Comparison of ENCODE assay signal across 8 mouse cellular contexts in the genomic region with DNA sequence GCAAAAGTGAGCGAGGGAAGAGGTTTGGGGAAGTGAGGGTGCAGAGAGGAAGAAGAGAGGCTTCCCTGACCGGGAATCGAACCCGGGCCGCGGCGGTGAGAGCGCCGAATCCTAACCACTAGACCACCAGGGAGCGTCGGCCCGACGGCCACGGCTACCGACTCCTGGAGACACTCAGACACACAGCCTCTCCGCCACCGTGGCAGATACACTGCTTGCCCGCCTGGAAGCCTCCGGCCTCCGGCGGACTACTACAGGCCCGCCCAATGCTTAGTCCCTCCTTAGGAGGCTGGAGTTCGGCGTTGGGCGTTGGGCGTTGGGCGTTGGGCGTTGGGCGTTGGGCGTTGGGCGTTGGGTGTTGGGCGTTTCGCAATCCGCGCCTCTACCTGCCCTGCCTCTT. TPM values are rescaled to one million over a fixed set of nuclear protein-coding genes. Genes with fewer than 3 reads are reported as not detected.
A peak's percentile ranks its signal among the peaks of the same experiment; 100 is the strongest.
DNase-seq lines count a peak whose midpoint lies in the region; ATAC-seq and TF ChIP-seq lines count a peak whose summit lies in the region.
"Not testable (repeated sequence)": the region's sequence is repeated elsewhere in the genome, so short reads cannot be mapped to it uniquely, and the experiment has no call there.

No protein-coding gene starts in this region.

- H3K27me3 ChIP-seq in forebrain, embryonic 11.5 days (ENCODE audit: control insufficient read depth, insufficient read depth, low read length) = peaks cover 16% of the 10 kb centered on the region
- peaks cover 32% of the 10 kb centered on the region for H3K27me3 ChIP-seq in heart, embryonic 13.5 days (replicated peaks)
- not testable (repeated sequence) for H3K27me3 ChIP-seq in hindbrain, embryonic 16.5 days (replicated peaks; ENCODE audit: control insufficient read depth, insufficient read depth, low read length); stomach, embryonic 14.5 days (ENCODE audit: control insufficient read depth, insufficient read depth, low read length)
- H3K27me3 ChIP-seq in limb, embryonic 12.5 days = peaks cover 36% of the 10 kb centered on the region
- peaks cover 17% of the 10 kb centered on the region for H3K27me3 ChIP-seq in lung, embryonic 14.5 days (ENCODE audit: insufficient read depth, low read length)
- H3K27me3 ChIP-seq in midbrain, embryonic 15.5 days (replicated peaks) = peaks cover 13% of the 10 kb centered on the region

- not testable (repeated sequence) for H3K4me3 ChIP-seq in forebrain, embryonic 11.5 days (ENCODE audit: low read depth, low read length); heart, embryonic 13.5 days; hindbrain, embryonic 16.5 days (ENCODE audit: low read length); limb, embryonic 12.5 days (replicated peaks); lung, embryonic 14.5 days (ENCODE audit: low read depth, low read length); midbrain, embryonic 15.5 days; stomach, embryonic 14.5 days (ENCODE audit: low read depth, low read length)

- H3K36me3 ChIP-seq in forebrain, embryonic 11.5 days (ENCODE audit: control insufficient read depth, insufficient read depth, low read length); heart, embryonic 13.5 days; hindbrain, embryonic 16.5 days (ENCODE audit: control insufficient read depth, insufficient read depth, low read length); limb, embryonic 12.5 days; lung, embryonic 14.5 days (ENCODE audit: insufficient read depth); midbrain, embryonic 15.5 days (replicated peaks); stomach, embryonic 14.5 days (ENCODE audit: control insufficient read depth, insufficient read depth, low read length): not testable (repeated sequence)

- DNase-seq in forebrain, embryonic 11.5 days (ENCODE audit: low spot score); lung, embryonic 14.5 days: not testable (repeated sequence)

- H3K9ac ChIP-seq in forebrain, embryonic 11.5 days (ENCODE audit: low read length); heart, embryonic 13.5 days; hindbrain, embryonic 16.5 days (ENCODE audit: low read depth, low read length); limb, embryonic 12.5 days (replicated peaks); lung, embryonic 14.5 days; midbrain, embryonic 15.5 days; stomach, embryonic 14.5 days (replicated peaks; ENCODE audit: low read depth, low read length): not testable (repeated sequence)

- not testable (repeated sequence) for H3K4me2 ChIP-seq in forebrain, embryonic 11.5 days (ENCODE audit: low read depth, low read length, severe bottlenecking); hindbrain, embryonic 16.5 days (ENCODE audit: low read length); limb, embryonic 12.5 days; lung, embryonic 14.5 days; midbrain, embryonic 15.5 days; stomach, embryonic 14.5 days (replicated peaks; ENCODE audit: low read depth, low read length)
- H3K4me2 ChIP-seq in heart, embryonic 13.5 days = peak overlapping the region; percentile 34; the same call in 1 of the 2 replicates

- not testable (repeated sequence) for H3K9me3 ChIP-seq in forebrain, embryonic 11.5 days (ENCODE audit: control insufficient read depth, low read length); heart, embryonic 13.5 days; hindbrain, embryonic 16.5 days (ENCODE audit: control insufficient read depth, low read length); limb, embryonic 12.5 days; lung, embryonic 14.5 days (ENCODE audit: low read depth, low read length); midbrain, embryonic 15.5 days; stomach, embryonic 14.5 days (ENCODE audit: control insufficient read depth, low read depth, low read length)

- ATAC-seq in activated CD4-positive, CD25-positive, alpha-beta regulatory T cell, adult 4 months = peak; percentile 6
- ATAC-seq in forebrain, embryonic 11.5 days (replicated peaks; ENCODE audit: low FRiP score) = peak; percentile 65
- ATAC-seq in heart, embryonic 13.5 days (ENCODE audit: extremely low read depth, insufficient number of reproducible peaks, low FRiP score, low TSS enrichment) = peak; percentile 20; the same call in 1 of the 2 replicates
- peak; percentile 37 for ATAC-seq in hindbrain, embryonic 16.5 days
- peak; percentile 28; the same call in 1 of the 2 replicates for ATAC-seq in limb, embryonic 12.5 days (ENCODE audit: insufficient number of reproducible peaks, insufficient read depth, low FRiP score, low TSS enrichment, low read depth)
- ATAC-seq in lung, embryonic 14.5 days (ENCODE audit: insufficient read depth) = peak; percentile 64
- peak; percentile 34; the same call in 1 of the 2 replicates for ATAC-seq in midbrain, embryonic 15.5 days (replicated peaks)
- peak; percentile 46 for ATAC-seq in stomach, embryonic 14.5 days (ENCODE audit: insufficient number of reproducible peaks, insufficient read depth, low FRiP score, low read depth)

- 0% methylated on average over 1 of the region's 35 CpGs for WGBS in forebrain, embryonic 11.5 days
- 0% methylated on average over 1 of the region's 35 CpGs for WGBS in heart, embryonic 13.5 days
- 0% methylated on average over 1 of the region's 35 CpGs for WGBS in hindbrain, embryonic 16.5 days
- 0% methylated on average over 1 of the region's 35 CpGs for WGBS in limb, embryonic 12.5 days
- WGBS in lung, embryonic 14.5 days = 0% methylated on average over 1 of the region's 35 CpGs
- 0% methylated on average over 1 of the region's 35 CpGs for WGBS in midbrain, embryonic 15.5 days
- 0% methylated on average over 1 of the region's 35 CpGs for WGBS in stomach, embryonic 14.5 days

- not testable (repeated sequence) for H3K27ac ChIP-seq in forebrain, embryonic 11.5 days (ENCODE audit: low read depth, low read length); heart, embryonic 13.5 days (replicated peaks); hindbrain, embryonic 16.5 days (ENCODE audit: low read depth, low read length); limb, embryonic 12.5 days; lung, embryonic 14.5 days (ENCODE audit: low read depth); midbrain, embryonic 15.5 days; stomach, embryonic 14.5 days (ENCODE audit: low read length)

- not testable (repeated sequence) for TF ChIP-seq CTCF in lung, embryonic 14.5 days (IDR thresholded peaks at IDR 0.05; ENCODE audit: low read depth)

- H3K4me1 ChIP-seq in forebrain, embryonic 11.5 days (replicated peaks; ENCODE audit: control insufficient read depth, insufficient read depth, low read length); heart, embryonic 13.5 days; hindbrain, embryonic 16.5 days (ENCODE audit: control insufficient read depth, insufficient read depth, low read depth, low read length); limb, embryonic 12.5 days (replicated peaks); lung, embryonic 14.5 days (ENCODE audit: insufficient read depth); midbrain, embryonic 15.5 days; stomach, embryonic 14.5 days (ENCODE audit: control insufficient read depth, insufficient read depth, low read length): not testable (repeated sequence)

RNA-seq across cellular contexts. Expression of a gene that starts 14.6 kb away (rescaled TPM):
- polyA plus RNA-seq in activated CD4-positive, CD25-positive, alpha-beta regulatory T cell, adult 4 months (2017; shearing (Covaris generic)) = under 1 TPM in 1 of 2 experiments, not detected in 1; 0.45 TPM
- polyA plus RNA-seq in forebrain, embryonic 11.5 days (2014; fragmentation: Nextera tagmentation; extraction: Ambion mirVana) = 4.3 TPM in 2 replicates
- polyA plus RNA-seq in heart, embryonic 13.5 days (2015; fragmentation: Nextera tagmentation; extraction: Ambion mirVana) = 6.9 and 9.1 TPM in 2 replicates
- polyA plus RNA-seq in hindbrain, embryonic 16.5 days (2015; fragmentation: Nextera tagmentation; extraction: Ambion mirVana) = 9.8 and 11.5 TPM in 2 replicates
- 4.5 and 5.3 TPM in 2 replicates for polyA plus RNA-seq in limb, embryonic 12.5 days (2016; fragmentation: Nextera tagmentation; extraction: Ambion mirVana)
- 10.8 and 14.3 TPM in 2 replicates for polyA plus RNA-seq in lung, embryonic 14.5 days (2014; fragmentation: Nextera tagmentation; extraction: Ambion mirVana)
- polyA plus RNA-seq in midbrain, embryonic 15.5 days (2015; fragmentation: Nextera tagmentation; extraction: Ambion mirVana) = 10.7 and 11.7 TPM in 2 replicates
- polyA plus RNA-seq in stomach, embryonic 14.5 days (2014; fragmentation: Nextera tagmentation; extraction: Ambion mirVana) = 11.1 and 14.8 TPM in 2 replicates

RNA-seq across cellular contexts. Expression of a gene that starts 34.4 kb away (rescaled TPM):
- polyA plus RNA-seq in activated CD4-positive, CD25-positive, alpha-beta regulatory T cell, adult 4 months (2017; shearing (Covaris generic)) = 1 to 10 TPM; 2.1 to 2.4 TPM
- polyA plus RNA-seq in forebrain, embryonic 11.5 days (2014; fragmentation: Nextera tagmentation; extraction: Ambion mirVana) = 1.5 and 2.9 TPM in 2 replicates
- 2.8 TPM in 2 replicates for polyA plus RNA-seq in heart, embryonic 13.5 days (2015; fragmentation: Nextera tagmentation; extraction: Ambion mirVana)
- 11.6 and 11.8 TPM in 2 replicates for polyA plus RNA-seq in hindbrain, embryonic 16.5 days (2015; fragmentation: Nextera tagmentation; extraction: Ambion mirVana)
- polyA plus RNA-seq in limb, embryonic 12.5 days (2016; fragmentation: Nextera tagmentation; extraction: Ambion mirVana) = 1.5 and 1.6 TPM in 2 replicates
- polyA plus RNA-seq in lung, embryonic 14.5 days (2014; fragmentation: Nextera tagmentation; extraction: Ambion mirVana) = 2.0 and 2.2 TPM in 2 replicates
- polyA plus RNA-seq in midbrain, embryonic 15.5 days (2015; fragmentation: Nextera tagmentation; extraction: Ambion mirVana) = 6.5 and 9.0 TPM in 2 replicates
- 2.6 and 2.8 TPM in 2 replicates for polyA plus RNA-seq in stomach, embryonic 14.5 days (2014; fragmentation: Nextera tagmentation; extraction: Ambion mirVana)

Comparison
In these comparisons a context has a peak if more than half of its experiments do, and no peak if none do; other contexts are left out.
1. ATAC-seq: peak in every context shown above with its lines; median percentile 65 in forebrain, embryonic 11.5 days; 64 in lung, embryonic 14.5 days; 46 in stomach, embryonic 14.5 days; 37 in hindbrain, embryonic 16.5 days; 34 in midbrain, embryonic 15.5 days; 28 in limb, embryonic 12.5 days; 20 in heart, embryonic 13.5 days; 6 in activated CD4-positive, CD25-positive, alpha-beta regulatory T cell, adult 4 months.